Mouse (Mus musculus) stomach, postnatal 0 days (tissue): ENCODE data around the gene Atp8a2.

Source experiments
- CTCF ChIP-seq: IDR thresholded peaks from 2 replicates; pipeline ENCODE4 v1.5.1; 2016; ENCODE audit warnings: antibody characterized with exemption, low read depth, mild to moderate bottlenecking, moderate library complexity
- EP300 ChIP-seq: optimal IDR thresholded peaks from 2 replicates; pipeline ENCODE3; 2016; ENCODE audit warnings: antibody characterized with exemption

- TF ChIP-seq CTCF (no peak), EP300 (no peak)
These were observed 306.2 kb downstream of the Atp8a2 start for GRCm38 (mm10) chr14:59890818-59891217.
